Mouse (Mus musculus) lung, embryonic 16.5 days (tissue): ENCODE measurements at regions not wholly inside any gene's neighbourhood (a gene's known extent, or its start where the extent isn't known, plus 50 kb on each side); places are given as distances from the start of the nearest gene placed in this dataset.

Source experiments
- ATAC-seq: fragments of 200-750 bp; cut with Nextera tagmentation; 2 replicates; pipeline ENCODE4 v1.8.0; 2017; ENCODE audit warnings: low read depth, mild to moderate bottlenecking, moderate library complexity
- H3K27ac ChIP-seq: fragments of 300-500 bp; sonication (generic); 2 replicates; pipeline ENCODE4 v1.5.1; 2014; ENCODE audit warnings: mild to moderate bottlenecking, control low read depth, low read length
- H3K27me3 ChIP-seq: fragments of 300-500 bp; sonication (generic); 2 replicates; pipeline ENCODE4 v1.6.1; 2014; ENCODE audit warnings: low read depth, low read length, mixed read lengths; ENCODE audit not compliant: control insufficient read depth, insufficient read depth
- H3K36me3 ChIP-seq: fragments of 300-500 bp; sonication (generic); 2 replicates; pipeline ENCODE4 v1.6.1; 2014; ENCODE audit warnings: low read length; ENCODE audit not compliant: control insufficient read depth, insufficient read depth
- H3K4me1 ChIP-seq: fragments of 300-500 bp; sonication (generic); replicated peaks from 2 replicates; pipeline ENCODE4 v1.6.1; 2014; ENCODE audit warnings: low read length, mixed read lengths; ENCODE audit not compliant: control insufficient read depth, insufficient read depth
- H3K4me2 ChIP-seq: fragments of 300-500 bp; sonication (generic); 2 replicates; pipeline ENCODE4 v1.6.1; 2014; ENCODE audit warnings: low read depth, low read length, control low read depth
- H3K4me3 ChIP-seq: fragments of 300-500 bp; sonication (generic); 2 replicates; pipeline ENCODE4 v1.5.1; 2014; ENCODE audit warnings: mild to moderate bottlenecking, low read length, control low read depth
- H3K9ac ChIP-seq: fragments of 300-500 bp; sonication (generic); 2 replicates; pipeline ENCODE4 v1.6.1; 2014; ENCODE audit warnings: low read length, control low read depth
- H3K9me3 ChIP-seq: fragments of 300-500 bp; sonication (generic); 2 replicates; pipeline ENCODE4 v1.6.1; 2016; ENCODE audit warnings: low read length; ENCODE audit not compliant: control insufficient read depth
- WGBS: fragments of 180-500 bp; shearing (Covaris S2); extraction: QIAGEN DNeasy Blood & Tissue Kit; methylation state at CpG from one replicate; pipeline ENCODE4 v1.1.7; 2014; 5-methylcytosine and 5-hydroxymethylcytosine counted together

- no peak overlapping the region for H3K27ac ChIP-seq
- H3K4me2 ChIP-seq, result no peak overlapping the region
- no peaks in the 10 kb centered on the region for H3K36me3 ChIP-seq
- no peak for ATAC-seq
- no peaks in the 10 kb centered on the region for H3K9me3 ChIP-seq
- no peak overlapping the region for H3K9ac ChIP-seq
- 19% methylated on average over 3 of the region's 3 CpGs for WGBS
- H3K4me1 ChIP-seq, result no peaks in the 10 kb centered on the region
- no peak overlapping the region for H3K4me3 ChIP-seq
- no peaks in the 10 kb centered on the region for H3K27me3 ChIP-seq
Observed at GRCm38 (mm10) chr16:74750900-74751299, 339.3 kb upstream of the Robo2 start.

DNA sequence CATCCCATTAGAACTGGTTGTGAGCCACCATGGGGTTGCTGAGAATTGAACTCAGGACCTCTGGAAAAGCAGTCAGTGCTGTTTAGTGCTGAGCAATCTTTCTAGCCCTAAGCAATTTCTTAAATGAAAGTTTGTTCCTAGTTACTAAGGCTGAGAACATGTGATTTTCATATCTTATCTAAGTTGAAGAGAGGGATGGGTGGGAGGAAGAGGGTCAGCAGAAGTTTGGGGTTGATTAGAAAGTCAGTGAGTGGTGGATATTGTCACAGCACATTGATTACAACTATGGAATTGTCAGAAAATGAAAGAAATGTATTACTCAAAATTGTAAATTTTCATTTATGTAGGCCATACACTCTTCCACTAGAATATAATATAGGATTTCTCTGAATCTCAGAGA is 337.4 kb upstream of the Robo2 start:
- Histone ChIP-seq H3K4me3 (no peak overlapping the region), H3K9ac (no peak overlapping the region), H3K9me3 (no peaks in the 10 kb centered on the region), H3K4me1 (no peaks in the 10 kb centered on the region), H3K4me2 (no peak overlapping the region), H3K36me3 (no peaks in the 10 kb centered on the region), H3K27ac (no peak overlapping the region), H3K27me3 (no peaks in the 10 kb centered on the region)
- ATAC-seq, result no peak

- no peak overlapping the region for H3K9ac ChIP-seq
- no peaks in the 10 kb centered on the region; the same call in none of the 2 replicates for H3K4me1 ChIP-seq
- H3K36me3 ChIP-seq, result no peaks in the 10 kb centered on the region
- no peaks in the 10 kb centered on the region for H3K9me3 ChIP-seq
- H3K27me3 ChIP-seq, result no peaks in the 10 kb centered on the region
- ATAC-seq, result no peak
- no peak overlapping the region for H3K4me3 ChIP-seq
- 40% methylated on average over 3 of the region's 3 CpGs for WGBS
- H3K4me2 ChIP-seq, result no peak overlapping the region
- H3K27ac ChIP-seq, result no peak overlapping the region
Observed at GRCm38 (mm10) chr16:74743512-74743911, 331.9 kb upstream of the Robo2 start.

DNA sequence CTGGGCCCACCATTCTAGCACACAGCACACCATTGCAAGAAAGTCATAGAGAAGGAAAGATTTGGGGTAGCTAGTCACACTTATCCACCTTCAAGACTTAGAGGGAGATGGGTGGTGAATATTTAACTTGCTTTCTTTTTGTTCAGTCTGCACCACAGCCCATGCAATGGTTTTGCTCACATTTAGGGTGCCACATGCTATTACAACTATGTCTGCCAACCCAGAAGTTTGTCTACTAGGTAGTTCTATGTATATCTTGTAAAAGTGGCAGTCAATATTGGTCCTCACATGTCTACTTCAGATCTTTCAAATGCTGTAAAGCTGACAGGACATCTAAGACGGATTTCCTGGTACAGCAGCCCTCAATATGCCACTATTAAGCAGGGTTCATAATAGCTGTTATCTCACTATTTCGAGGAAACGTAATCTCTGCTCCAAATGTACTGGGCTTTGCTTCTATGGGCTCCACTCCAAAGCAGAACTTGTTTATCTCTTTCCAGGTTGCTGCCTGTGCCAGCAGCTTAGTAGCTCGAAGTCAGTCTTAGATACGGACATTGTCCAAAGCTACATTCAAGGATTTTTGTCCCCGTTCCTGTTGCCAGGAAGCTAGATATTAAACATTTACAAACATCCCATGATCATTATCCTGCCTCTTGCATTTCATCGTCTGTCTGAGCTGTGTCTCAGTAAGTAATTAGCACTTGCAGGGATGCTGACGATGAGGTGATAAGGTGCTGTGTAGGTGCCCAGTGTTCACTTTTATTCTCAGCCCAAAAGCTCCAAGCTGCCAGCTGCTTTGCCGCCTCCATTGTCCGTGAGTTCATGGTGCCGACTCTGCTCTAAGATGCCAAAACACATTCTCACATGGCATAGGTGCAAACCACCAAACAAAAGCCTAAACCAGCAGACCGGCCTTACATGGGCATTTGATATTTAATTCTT is 327.8 kb upstream of the Robo2 start:
- H3K9me3 ChIP-seq, result no peaks in the 10 kb centered on the region
- H3K4me1 ChIP-seq, result no peaks in the 10 kb centered on the region; the same call in none of the 2 replicates
- 35% methylated on average over 12 of the region's 12 CpGs for WGBS
- H3K9ac ChIP-seq, result no peak overlapping the region
- H3K36me3 ChIP-seq, result no peaks in the 10 kb centered on the region
- no peaks in the 10 kb centered on the region for H3K27me3 ChIP-seq
- no peak for ATAC-seq
- no peak overlapping the region for H3K4me3 ChIP-seq
- no peak overlapping the region for H3K27ac ChIP-seq
- H3K4me2 ChIP-seq, result peak overlapping the region; percentile 13; the same call in 1 of the 2 replicates

- Histone ChIP-seq H3K27me3 (no peaks in the 10 kb centered on the region), H3K9me3 (no peaks in the 10 kb centered on the region), H3K4me1 (no peaks in the 10 kb centered on the region), H3K4me2 (no peak overlapping the region), H3K36me3 (no peaks in the 10 kb centered on the region), H3K27ac (no peak overlapping the region), H3K4me3 (no peak overlapping the region), H3K9ac (no peak overlapping the region)
- ATAC-seq, result no peak
- 83% methylated on average over 9 of the region's 9 CpGs for WGBS
Observed at GRCm38 (mm10) chr16:74732940-74733776, 321.5 kb upstream of the Robo2 start.

DNA sequence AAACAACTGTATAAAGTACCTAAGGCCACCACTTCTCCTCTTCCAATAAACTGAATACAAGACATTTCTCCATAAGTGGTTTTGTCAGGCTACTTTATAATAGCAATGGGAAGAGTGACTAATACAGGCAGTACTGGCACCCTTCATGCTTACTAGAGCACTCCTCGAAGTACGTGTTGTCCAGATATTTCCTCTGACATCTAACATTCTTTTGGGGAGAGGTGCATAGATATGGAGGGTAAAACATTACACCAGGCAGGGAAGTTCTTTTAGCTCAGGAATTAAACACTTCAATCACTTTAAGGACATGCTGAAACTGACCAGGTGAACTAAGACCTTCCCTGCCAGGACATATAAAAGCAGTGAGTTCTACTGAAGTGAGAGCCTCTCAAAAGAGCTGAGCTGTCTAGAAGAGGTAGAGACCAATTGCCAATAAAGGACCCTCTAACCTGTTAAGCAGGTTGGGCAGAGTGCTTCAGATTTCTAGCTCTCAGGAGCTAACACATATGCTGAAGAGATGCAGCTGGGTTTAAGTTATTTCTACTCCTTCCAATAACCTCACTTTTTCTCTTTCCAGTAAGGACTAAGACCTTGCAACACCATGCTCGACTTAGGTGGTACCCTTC is 318.7 kb upstream of the Robo2 start:
- Histone ChIP-seq H3K4me1 (no peaks in the 10 kb centered on the region), H3K27me3 (no peaks in the 10 kb centered on the region), H3K4me3 (no peak overlapping the region), H3K4me2 (no peak overlapping the region), H3K9ac (no peak overlapping the region), H3K9me3 (no peaks in the 10 kb centered on the region), H3K27ac (peak overlapping the region; percentile 57), H3K36me3 (no peaks in the 10 kb centered on the region)
- peak; percentile 97 for ATAC-seq
- WGBS, result 44% methylated on average over 3 of the region's 3 CpGs

DNA sequence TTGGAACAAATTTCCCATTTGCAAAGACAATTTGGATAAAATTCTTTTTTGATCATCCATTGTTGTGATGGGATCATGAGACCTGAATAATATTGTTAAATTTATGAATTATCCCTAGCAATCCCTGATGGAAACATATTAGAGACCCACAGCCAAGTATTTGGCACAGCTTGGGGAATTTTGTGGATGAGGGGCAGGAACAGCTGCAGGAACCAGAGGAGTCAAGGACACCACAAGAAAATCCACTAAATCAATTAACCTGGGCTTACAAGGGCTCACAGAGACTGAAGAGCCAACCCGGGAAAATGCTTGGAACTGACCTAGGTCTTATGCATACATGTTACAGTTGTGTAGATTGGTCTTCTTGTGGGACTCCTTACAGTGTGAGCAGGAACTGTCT is 311.6 kb upstream of the Robo2 start:
- no peak overlapping the region for H3K4me2 ChIP-seq
- no peak overlapping the region for H3K4me3 ChIP-seq
- ATAC-seq, result no peak
- H3K4me1 ChIP-seq, result no peaks in the 10 kb centered on the region
- H3K36me3 ChIP-seq, result no peaks in the 10 kb centered on the region
- H3K27ac ChIP-seq, result no peak overlapping the region
- 38% methylated on average over 1 of the region's 1 CpGs for WGBS
- no peak overlapping the region for H3K9ac ChIP-seq
- H3K27me3 ChIP-seq, result no peaks in the 10 kb centered on the region
- no peaks in the 10 kb centered on the region for H3K9me3 ChIP-seq

- Histone ChIP-seq H3K4me2 (no peak overlapping the region), H3K4me1 (no peaks in the 10 kb centered on the region), H3K27ac (no peak overlapping the region), H3K9me3 (no peaks in the 10 kb centered on the region), H3K4me3 (no peak overlapping the region), H3K36me3 (no peaks in the 10 kb centered on the region), H3K9ac (no peak overlapping the region), H3K27me3 (no peaks in the 10 kb centered on the region)
- ATAC-seq, result no peak
- WGBS, result 63% methylated on average over 2 of the region's 2 CpGs
Observed at GRCm38 (mm10) chr16:74718154-74718553, 306.5 kb upstream of the Robo2 start.

DNA sequence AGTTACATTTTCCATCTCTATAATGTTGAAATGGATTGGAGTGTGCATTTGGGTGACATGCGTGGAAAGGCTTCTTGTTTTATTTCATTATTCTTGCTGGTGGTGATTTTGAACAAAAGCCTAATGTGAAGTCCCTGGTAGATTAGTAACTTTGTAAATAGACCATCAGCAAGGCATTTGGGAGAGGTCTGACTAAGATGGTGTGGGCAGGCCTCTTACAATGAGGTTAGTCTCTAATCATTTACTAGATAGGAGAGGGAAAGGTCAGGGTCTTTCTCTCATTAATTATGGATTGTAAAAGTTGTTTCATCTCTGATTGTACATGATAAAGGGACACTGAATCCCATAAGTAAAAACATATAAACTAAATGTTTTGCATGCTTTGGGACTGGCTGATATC is 306.0 kb upstream of the Robo2 start:
- no peaks in the 10 kb centered on the region for H3K27me3 ChIP-seq
- no peak for ATAC-seq
- no peaks in the 10 kb centered on the region for H3K9me3 ChIP-seq
- no peaks in the 10 kb centered on the region for H3K4me1 ChIP-seq
- no peak overlapping the region for H3K4me2 ChIP-seq
- no peak overlapping the region for H3K9ac ChIP-seq
- H3K27ac ChIP-seq, result no peak overlapping the region
- H3K36me3 ChIP-seq, result no peaks in the 10 kb centered on the region
- 65% methylated on average over 1 of the region's 1 CpGs for WGBS
- no peak overlapping the region for H3K4me3 ChIP-seq
